Comparison of ENCODE assay signal across 17 mouse cellular contexts in genomic region chr19:32237685-32238084, GRCm38 (mm10).
DNase-seq lines count a peak whose midpoint lies in the region; ATAC-seq and TF ChIP-seq lines count a peak whose summit lies in the region.
"Had no signal": no experiment of that assay in that cellular context is flagged by ENCODE, and none has a peak within 500 bp of the region (broad histone marks: within the 10 kb centered on the region; RNA-seq: fewer than 3 reads in every experiment).

No protein-coding gene starts in this region.

- no peak for TF ChIP-seq POLR2A in bone marrow, adult 2 months (IDR thresholded peaks at IDR 0.05; ENCODE audit: borderline replicate concordance, control insufficient read depth, low read depth, low read length)

- no peaks in the 10 kb centered on the region for H3K36me3 ChIP-seq in kidney, embryonic 14.5 days (ENCODE audit: control insufficient read depth, insufficient read depth, low read length)
- peaks cover 8% of the 10 kb centered on the region; the same call in 1 of the 2 replicates for H3K36me3 ChIP-seq in liver, embryonic 12.5 days
- H3K36me3 ChIP-seq: neural tube, embryonic 13.5 days had no signal

- peaks cover 19% of the 10 kb centered on the region for H3K4me1 ChIP-seq in kidney, embryonic 14.5 days (ENCODE audit: control insufficient read depth, insufficient read depth, low read length)
- H3K4me1 ChIP-seq in bone marrow, adult 2 months (ENCODE audit: control insufficient read depth, insufficient read depth, low read length): peaks cover 13% of the 10 kb centered on the region
- H3K4me1 ChIP-seq in liver, embryonic 12.5 days: peaks cover 93% of the 10 kb centered on the region

- no peak overlapping the region for H3K4me2 ChIP-seq in kidney, embryonic 14.5 days (replicated peaks; ENCODE audit: low read depth, low read length)
- H3K4me2 ChIP-seq in liver, embryonic 12.5 days: peak overlapping the region; percentile 85
- H3K4me2 ChIP-seq: neural tube, embryonic 13.5 days had no signal

- WGBS in kidney, embryonic 14.5 days: 32% methylated on average over 5 of the region's 5 CpGs
- 38% methylated on average over 5 of the region's 5 CpGs for WGBS in bone marrow, adult 2 months
- 37% methylated on average over 5 of the region's 5 CpGs for WGBS in liver, embryonic 12.5 days (ENCODE audit: insufficient replicate concordance)

- ATAC-seq in kidney, embryonic 14.5 days (ENCODE audit: low FRiP score, low TSS enrichment): peak; percentile 85
- ATAC-seq in liver, embryonic 12.5 days: no peak
- no peak for ATAC-seq in megakaryocyte-erythroid progenitor cell, adult 5-6 weeks (replicated peaks; ENCODE audit: low FRiP score, low TSS enrichment, poor library complexity, severe bottlenecking)
- ATAC-seq: lung, postnatal 0 days had no signal

- no peaks in the 10 kb centered on the region for H3K27me3 ChIP-seq in kidney, embryonic 14.5 days (ENCODE audit: control insufficient read depth, insufficient read depth, low read length)
- no peaks in the 10 kb centered on the region for H3K27me3 ChIP-seq in liver, embryonic 12.5 days (replicated peaks)
- H3K27me3 ChIP-seq: neural tube, embryonic 13.5 days had no signal

- intact Hi-C loops in left cerebral cortex, adult 2 months (cut with DNase I): no loop called here

- no peak for TF ChIP-seq CTCF in bone marrow, adult 2 months (IDR thresholded peaks at IDR 0.05; ENCODE audit: control insufficient read depth, insufficient read depth, low read length)
- TF ChIP-seq CTCF in left cerebral cortex, adult 2 months (IDR thresholded peaks at IDR 0.05): no peak

- no peak overlapping the region for H3K4me3 ChIP-seq in kidney, embryonic 14.5 days (ENCODE audit: low read length)
- H3K4me3 ChIP-seq in bone marrow, adult 2 months (replicated peaks; ENCODE audit: control insufficient read depth, low read depth, low read length): peak overlapping the region; percentile 57
- H3K4me3 ChIP-seq in liver, embryonic 12.5 days: peak overlapping the region; percentile 71
- no peak overlapping the region for H3K4me3 ChIP-seq in left cerebral cortex, adult 2 months
- H3K4me3 ChIP-seq: layer of hippocampus, adult 2 months; neural tube, embryonic 13.5 days had no signal

- H3K27ac ChIP-seq in kidney, embryonic 14.5 days (ENCODE audit: low read depth, low read length): peak overlapping the region; percentile 3; the same call in 1 of the 2 replicates
- H3K27ac ChIP-seq in bone marrow, adult 2 months (ENCODE audit: control insufficient read depth, insufficient read depth, low read depth, low read length, poor library complexity): peak overlapping the region; percentile 63; the same call in 1 of the 2 replicates
- peak overlapping the region; percentile 98 for H3K27ac ChIP-seq in liver, embryonic 12.5 days
- no peak overlapping the region for H3K27ac ChIP-seq in left cerebral cortex, adult 2 months
- H3K27ac ChIP-seq: layer of hippocampus, adult 2 months; neural tube, embryonic 13.5 days had no signal

- H3K9ac ChIP-seq in kidney, embryonic 14.5 days (ENCODE audit: low read depth, low read length): no peak overlapping the region
- peak overlapping the region; percentile 89 for H3K9ac ChIP-seq in liver, embryonic 12.5 days
- H3K9ac ChIP-seq: neural tube, embryonic 13.5 days had no signal

- no peak for DNase-seq in kidney, postnatal 36 days
- peak; percentile 58 to 59 for DNase-seq in B cell, adult 2 months
- no peak for DNase-seq in left cerebral cortex, adult 2 months (ENCODE audit: extremely low spot score in 1 of 2, low spot score in 2 of 2)
- no peak for DNase-seq in thymus, postnatal 0 days (ENCODE audit: low spot score)
- DNase-seq: adrenal gland, adult 8-10 months; heart, adult 18-20 months; heart, postnatal 36 days; midbrain, embryonic 14.5 days; right cerebral cortex, adult 18-20 months; thymus, adult 2 months had no signal

- H3K9me3 ChIP-seq in kidney, embryonic 14.5 days (ENCODE audit: control insufficient read depth, low read length): no peaks in the 10 kb centered on the region
- H3K9me3 ChIP-seq in liver, embryonic 12.5 days (replicated peaks): no peaks in the 10 kb centered on the region
- H3K9me3 ChIP-seq: neural tube, embryonic 13.5 days had no signal

Comparison
In these comparisons a context has a peak if more than half of its experiments do, and no peak if none do; other contexts are left out.
1. H3K4me3 ChIP-seq: peak in bone marrow, adult 2 months (single experiment) and liver, embryonic 12.5 days (single experiment); none in kidney, embryonic 14.5 days (single experiment) and left cerebral cortex, adult 2 months (single experiment).
2. DNase-seq: peak in B cell, adult 2 months (2 of 2); none in kidney, postnatal 36 days (0 of 2), left cerebral cortex, adult 2 months (0 of 2) and thymus, postnatal 0 days (single experiment).